Mouse (Mus musculus) liver, postnatal 0 days (tissue): ENCODE measurements at regions not wholly inside any gene's neighbourhood (a gene's known extent, or its start where the extent isn't known, plus 50 kb on each side); places are given as distances from the start of the nearest gene placed in this dataset.

Source experiments
- CTCF ChIP-seq: sonication (generic); IDR thresholded peaks from 2 replicates; pipeline ENCODE4 v1.5.1; 2016; ENCODE audit warnings: antibody characterized with exemption, low read depth
- EP300 ChIP-seq: IDR thresholded peaks from 2 replicates; pipeline ENCODE4 v1.6.1; 2016; ENCODE audit warnings: antibody characterized with exemption, low read depth, mild to moderate bottlenecking

DNA sequence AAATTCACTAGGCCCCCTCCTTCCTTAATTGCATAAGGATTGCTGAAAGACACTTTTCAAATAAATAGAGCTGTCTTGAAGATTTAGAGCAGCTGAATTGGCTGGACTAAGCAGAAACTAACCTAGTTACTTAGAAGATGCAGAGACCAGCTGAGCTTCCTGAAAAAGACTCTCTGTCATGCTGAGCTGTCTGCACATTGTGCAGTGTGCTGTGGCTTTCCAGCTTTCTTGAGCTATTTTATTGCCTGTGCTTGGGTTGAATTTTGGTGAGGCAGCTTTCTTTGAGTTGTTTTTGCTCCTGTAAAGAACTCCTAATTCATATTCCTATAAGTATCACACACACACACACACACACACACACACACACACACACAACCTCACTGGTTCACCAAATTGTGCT lies 532.7 kb upstream of the Hs6st1 start:
- TF ChIP-seq CTCF (no peak), EP300 (no peak)
